Mouse (Mus musculus): Measurements from ENCODE around the gene C1ql4.
A peak's percentile ranks its signal among the peaks of the same experiment; 100 is the strongest.

- TF ChIP-seq CTCF (conservative IDR thresholded peaks at IDR 0.05; ENCODE audit: low read length) (0 out of 2 replicates have a peak, but pooled peaks have one; percentile 5), POU5F1 (IDR thresholded peaks at IDR 0.05; ENCODE audit: borderline replicate concordance, low read length) (no peak)
Observed at GRCm38 (mm10) chr15:99074019-99074599, 13.5 kb downstream of the C1ql4 start, which contains the start of gene Troap.

Measured in E14TG2a.4 (cell line).